Mouse (Mus musculus): Measurements from ENCODE around the gene Izumo4. TPM values are rescaled to one million over a fixed set of nuclear protein-coding genes. Genes with fewer than 3 reads are reported as not detected.

Gene Izumo4
- polyA plus RNA-seq, 1 experiment = 33.3 TPM

GRCm38 (mm10) chr10:80658194-80658840, 43.7 kb upstream of the Izumo4 start:
- peak overlapping the region; percentile 7; the same call in 1 of the 2 replicates for H3K27ac ChIP-seq (ENCODE audit: control insufficient read depth, insufficient read depth, low read depth, low read length, poor library complexity)
- no peak overlapping the region for H3K4me3 ChIP-seq (replicated peaks; ENCODE audit: control insufficient read depth, low read depth, low read length)
- peaks cover 8% of the 10 kb centered on the region for H3K4me1 ChIP-seq (ENCODE audit: control insufficient read depth, insufficient read depth, low read length)
- 43% methylated on average over 14 of the region's 14 CpGs for WGBS
- TF ChIP-seq POLR2A (IDR thresholded peaks at IDR 0.05; ENCODE audit: borderline replicate concordance, control insufficient read depth, low read depth, low read length) (no peak), CTCF (IDR thresholded peaks at IDR 0.05; ENCODE audit: control insufficient read depth, insufficient read depth, low read length) (no peak)

- Histone ChIP-seq H3K4me3 (replicated peaks; ENCODE audit: control insufficient read depth, low read depth, low read length) (no peak overlapping the region), H3K4me1 (ENCODE audit: control insufficient read depth, insufficient read depth, low read length) (peaks cover 9% of the 10 kb centered on the region), H3K27ac (ENCODE audit: control insufficient read depth, insufficient read depth, low read depth, low read length, poor library complexity) (peak overlapping the region; percentile 62)
- 10% methylated on average over 4 of the region's 4 CpGs for WGBS
- TF ChIP-seq POLR2A (IDR thresholded peaks at IDR 0.05; ENCODE audit: borderline replicate concordance, control insufficient read depth, low read depth, low read length) = no peak
- TF ChIP-seq CTCF (IDR thresholded peaks at IDR 0.05; ENCODE audit: control insufficient read depth, insufficient read depth, low read length) = no peak
These were observed 43.2 kb upstream of the Izumo4 start for GRCm38 (mm10) chr10:80658841-80659202.

GRCm38 (mm10) chr10:80659213-80659612, 42.8 kb upstream of the Izumo4 start:
- Histone ChIP-seq H3K4me1 (ENCODE audit: control insufficient read depth, insufficient read depth, low read length) (peaks cover 10% of the 10 kb centered on the region), H3K4me3 (replicated peaks; ENCODE audit: control insufficient read depth, low read depth, low read length) (no peak overlapping the region), H3K27ac (ENCODE audit: control insufficient read depth, insufficient read depth, low read depth, low read length, poor library complexity) (peak overlapping the region; percentile 62)
- TF ChIP-seq CTCF (IDR thresholded peaks at IDR 0.05; ENCODE audit: control insufficient read depth, insufficient read depth, low read length) (peak; percentile 73), POLR2A (IDR thresholded peaks at IDR 0.05; ENCODE audit: borderline replicate concordance, control insufficient read depth, low read depth, low read length) (no peak)
- WGBS = 11% methylated on average over 10 of the region's 10 CpGs

GRCm38 (mm10) chr10:80661149-80661548, 40.8 kb upstream of the Izumo4 start:
- peak; percentile 84 for TF ChIP-seq CTCF (IDR thresholded peaks at IDR 0.05; ENCODE audit: control insufficient read depth, insufficient read depth, low read length)
- TF ChIP-seq POLR2A (IDR thresholded peaks at IDR 0.05; ENCODE audit: borderline replicate concordance, control insufficient read depth, low read depth, low read length) = no peak
- H3K4me1 ChIP-seq (ENCODE audit: control insufficient read depth, insufficient read depth, low read length) = peaks cover 12% of the 10 kb centered on the region
- no peak overlapping the region for H3K27ac ChIP-seq (ENCODE audit: control insufficient read depth, insufficient read depth, low read depth, low read length, poor library complexity)
- 35% methylated on average over 5 of the region's 5 CpGs for WGBS
- no peak overlapping the region for H3K4me3 ChIP-seq (replicated peaks; ENCODE audit: control insufficient read depth, low read depth, low read length)

GRCm38 (mm10) chr10:80663485-80664196, 38.3 kb upstream of the Izumo4 start:
- no peak for TF ChIP-seq POLR2A (IDR thresholded peaks at IDR 0.05; ENCODE audit: borderline replicate concordance, control insufficient read depth, low read depth, low read length)
- TF ChIP-seq CTCF (IDR thresholded peaks at IDR 0.05; ENCODE audit: control insufficient read depth, insufficient read depth, low read length) = no peak
- WGBS = 20% methylated on average over 5 of the region's 5 CpGs
- peak overlapping the region; percentile 68 for H3K27ac ChIP-seq (ENCODE audit: control insufficient read depth, insufficient read depth, low read depth, low read length, poor library complexity)
- no peak overlapping the region for H3K4me3 ChIP-seq (replicated peaks; ENCODE audit: control insufficient read depth, low read depth, low read length)
- H3K4me1 ChIP-seq (ENCODE audit: control insufficient read depth, insufficient read depth, low read length) = peaks cover 6% of the 10 kb centered on the region

GRCm38 (mm10) chr10:80664197-80665015, 37.6 kb upstream of the Izumo4 start:
- WGBS = 5% methylated on average over 16 of the region's 16 CpGs
- no peak overlapping the region for H3K4me3 ChIP-seq (replicated peaks; ENCODE audit: control insufficient read depth, low read depth, low read length)
- peak overlapping the region; percentile 83 for H3K27ac ChIP-seq (ENCODE audit: control insufficient read depth, insufficient read depth, low read depth, low read length, poor library complexity)
- peaks cover 6% of the 10 kb centered on the region for H3K4me1 ChIP-seq (ENCODE audit: control insufficient read depth, insufficient read depth, low read length)
- TF ChIP-seq CTCF (IDR thresholded peaks at IDR 0.05; ENCODE audit: control insufficient read depth, insufficient read depth, low read length) = no peak
- no peak for TF ChIP-seq POLR2A (IDR thresholded peaks at IDR 0.05; ENCODE audit: borderline replicate concordance, control insufficient read depth, low read depth, low read length)

- Histone ChIP-seq H3K4me3 (replicated peaks; ENCODE audit: control insufficient read depth, low read depth, low read length) (no peak overlapping the region), H3K27ac (ENCODE audit: control insufficient read depth, insufficient read depth, low read depth, low read length, poor library complexity) (peak overlapping the region; percentile 83), H3K4me1 (ENCODE audit: control insufficient read depth, insufficient read depth, low read length) (peaks cover 6% of the 10 kb centered on the region)
- TF ChIP-seq CTCF (IDR thresholded peaks at IDR 0.05; ENCODE audit: control insufficient read depth, insufficient read depth, low read length) = no peak
- no peak for TF ChIP-seq POLR2A (IDR thresholded peaks at IDR 0.05; ENCODE audit: borderline replicate concordance, control insufficient read depth, low read depth, low read length)
- 15% methylated on average over 10 of the region's 10 CpGs for WGBS
These were observed 37.0 kb upstream of the Izumo4 start for GRCm38 (mm10) chr10:80665016-80665380.

GRCm38 (mm10) chr10:80665459-80665858, 36.5 kb upstream of the Izumo4 start:
- TF ChIP-seq POLR2A (IDR thresholded peaks at IDR 0.05; ENCODE audit: borderline replicate concordance, control insufficient read depth, low read depth, low read length) (no peak), CTCF (IDR thresholded peaks at IDR 0.05; ENCODE audit: control insufficient read depth, insufficient read depth, low read length) (no peak)
- no peak overlapping the region for H3K4me3 ChIP-seq (replicated peaks; ENCODE audit: control insufficient read depth, low read depth, low read length)
- H3K4me1 ChIP-seq (ENCODE audit: control insufficient read depth, insufficient read depth, low read length) = peaks cover 6% of the 10 kb centered on the region
- H3K27ac ChIP-seq (ENCODE audit: control insufficient read depth, insufficient read depth, low read depth, low read length, poor library complexity) = no peak overlapping the region
- whole genome bisulfite sequencing = 36% methylated on average over 4 of the region's 4 CpGs
